Mouse (Mus musculus): Measurements from ENCODE around the gene Ildr2. TPM values are rescaled to one million over a fixed set of nuclear protein-coding genes. Genes with fewer than 3 reads are reported as not detected.

Ildr2 gene
- total RNA-seq, 2 experiments from 2014 or later, result 2.5 to 4.5 TPM

DNA sequence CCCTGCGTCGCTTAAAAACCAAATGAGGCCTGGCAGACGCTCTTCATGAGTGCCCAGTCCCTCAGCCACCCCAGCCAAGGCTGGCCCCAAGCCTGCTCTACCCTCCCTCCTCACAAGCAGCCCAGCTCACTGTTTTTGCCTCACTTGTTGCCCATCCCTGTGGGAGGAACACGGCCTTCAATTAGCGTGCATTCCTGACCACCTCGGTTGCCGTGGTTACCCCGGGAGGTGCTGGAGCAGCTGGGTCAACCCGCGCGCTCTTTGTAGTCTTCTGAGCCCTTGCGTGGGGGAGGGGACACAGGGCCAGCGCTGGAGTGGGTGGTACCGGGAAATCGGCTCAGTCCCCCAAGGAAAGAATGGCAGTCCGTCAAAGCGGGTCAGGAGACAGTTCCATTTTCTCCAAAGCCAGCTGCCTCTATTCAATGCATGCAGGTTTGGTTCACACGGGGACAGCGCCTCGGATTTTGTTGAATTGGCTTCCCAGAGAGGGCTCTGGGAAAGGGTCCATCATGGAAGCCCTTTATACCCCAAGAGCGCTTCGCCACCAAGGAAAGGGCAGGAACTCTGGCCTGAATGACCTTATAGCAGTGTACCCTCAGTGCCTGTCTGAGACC is 28.8 kb downstream of the Ildr2 start:
- DNase-seq, result no peak
- intact Hi-C loops (cut with DNase I), result no loop called here

GRCm38 (mm10) chr1:166283451-166283850 is 29.5 kb downstream of the Ildr2 start:
- intact Hi-C loops (cut with DNase I), result no loop called here
- no peak for DNase-seq

GRCm38 (mm10) chr1:166284390-166284789 is 30.5 kb downstream of the Ildr2 start:
- intact Hi-C loops (cut with DNase I), result no loop called here
- DNase-seq, result no peak

DNA sequence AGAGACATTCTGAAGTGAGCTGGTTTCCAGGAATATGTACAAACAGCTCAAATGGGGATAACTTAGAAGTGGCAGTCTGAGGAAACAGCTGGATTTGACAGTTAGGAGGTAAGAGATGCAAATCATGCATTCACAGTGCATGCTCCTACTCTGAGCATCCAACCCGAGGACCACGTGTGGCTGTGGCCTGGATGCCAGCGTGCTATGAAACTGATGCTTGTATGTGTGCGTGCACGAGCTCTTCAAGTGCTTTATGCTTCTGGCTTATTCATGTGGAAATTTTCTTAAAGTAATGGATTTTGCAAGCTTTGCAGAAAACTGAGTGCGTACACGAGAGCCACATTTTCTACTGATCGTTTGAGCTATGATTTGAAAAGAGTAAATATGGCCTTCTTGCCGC is 32.3 kb downstream of the Ildr2 start:
- DNase-seq, result no peak
- intact Hi-C loops (cut with DNase I), result no loop called here

DNA sequence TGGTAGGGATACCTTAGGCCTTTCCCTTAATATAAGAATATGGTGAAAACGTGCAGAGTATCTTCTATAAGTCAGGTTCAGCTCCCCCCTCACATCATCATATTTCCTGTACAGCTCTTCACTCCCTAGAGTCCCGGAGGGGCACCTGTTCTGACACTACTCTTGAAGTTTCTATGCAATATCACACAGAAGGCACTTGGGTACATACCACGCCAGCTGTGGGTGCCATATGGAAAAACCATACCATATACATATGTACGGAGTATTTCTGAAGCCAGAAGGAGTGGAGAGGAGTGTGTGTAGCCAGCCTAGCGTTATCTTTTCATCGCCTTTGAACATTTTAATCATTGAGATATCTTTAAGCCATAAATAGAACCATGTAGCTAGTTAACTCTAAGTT is 36.6 kb downstream of the Ildr2 start:
- intact Hi-C loops (cut with DNase I), result no loop called here
- DNase-seq, result no peak

DNA sequence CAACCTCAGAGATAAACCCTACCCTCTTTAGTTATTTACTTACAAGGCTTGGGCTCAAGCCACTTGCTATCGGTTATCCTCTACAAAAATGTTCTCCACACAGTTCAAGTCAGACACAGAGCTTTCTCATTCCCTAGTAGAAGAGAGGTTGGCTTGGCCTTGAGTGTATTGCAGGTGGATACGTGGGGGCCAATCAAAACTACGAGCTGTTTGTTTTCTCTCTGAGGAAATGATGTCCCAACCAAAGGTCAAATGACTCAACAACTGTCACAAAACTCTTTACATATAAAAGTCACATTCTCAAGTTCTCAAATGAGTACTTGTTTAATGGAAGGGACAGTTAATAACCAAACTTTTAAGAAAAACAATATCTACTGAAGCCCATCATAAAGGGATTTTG is 39.1 kb downstream of the Ildr2 start:
- no peak for DNase-seq
- intact Hi-C loops (cut with DNase I), result no loop called here

- DNase-seq, result no peak
- intact Hi-C loops (cut with DNase I), result no loop called here
Observed at GRCm38 (mm10) chr1:166295548-166295947, 41.6 kb downstream of the Ildr2 start.

- DNase-seq, result no peak
- intact Hi-C loops (cut with DNase I), result no loop called here
Observed at GRCm38 (mm10) chr1:166296371-166296770, 42.4 kb downstream of the Ildr2 start.

GRCm38 (mm10) chr1:166296971-166297370 is 43.0 kb downstream of the Ildr2 start:
- no peak for DNase-seq
- intact Hi-C loops (cut with DNase I), result no loop called here

DNA sequence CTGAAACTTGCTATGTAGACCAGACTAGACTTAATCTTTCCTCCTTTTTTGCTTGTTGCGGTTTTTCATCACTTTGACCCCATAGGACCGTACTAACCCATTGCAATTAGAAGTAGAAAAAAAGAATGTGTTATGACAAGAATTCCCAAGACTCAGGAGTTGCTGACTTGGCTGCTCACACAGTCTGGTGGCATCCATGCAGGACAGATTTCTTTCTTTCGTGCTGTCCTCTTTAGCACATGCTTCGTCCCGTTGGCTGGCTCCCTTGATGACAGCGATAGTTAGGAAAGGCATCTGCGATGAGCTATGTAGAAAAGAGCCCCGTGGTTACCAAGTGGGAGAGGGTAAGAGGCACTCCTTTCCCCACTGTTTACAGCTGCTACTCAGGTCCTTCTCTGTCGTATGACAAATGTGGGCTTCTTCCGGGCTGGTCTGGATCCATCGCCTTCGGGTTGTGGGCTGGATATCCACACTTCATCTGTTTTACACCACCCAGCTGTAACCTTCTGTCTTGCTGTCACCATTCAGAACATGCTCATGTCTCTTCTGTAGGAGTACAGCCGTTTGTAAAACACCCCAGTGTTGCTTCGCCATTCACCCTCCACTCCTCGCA is 43.7 kb downstream of the Ildr2 start:
- no peak for DNase-seq
- intact Hi-C loops (cut with DNase I), result no loop called here

DNA sequence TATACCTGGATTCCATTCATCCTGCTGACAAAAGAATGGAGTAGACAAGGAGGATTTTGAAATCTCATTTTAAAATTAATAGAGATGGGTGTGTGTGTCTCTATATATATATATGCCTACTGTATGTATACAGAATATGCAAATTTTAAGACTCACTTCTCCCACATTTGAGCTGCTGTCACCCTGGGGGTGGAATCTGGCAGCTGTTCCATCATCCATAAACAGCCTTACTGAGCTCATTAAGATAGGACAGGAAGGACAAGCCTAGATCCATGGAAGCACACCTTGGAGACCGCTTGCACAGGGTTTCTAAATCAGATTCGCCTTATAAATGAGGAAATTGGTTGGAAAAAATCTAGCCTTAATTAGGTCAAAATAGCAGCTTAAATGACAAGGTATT is 44.9 kb downstream of the Ildr2 start:
- no peak for DNase-seq
- intact Hi-C loops (cut with DNase I), result no loop called here

DNA sequence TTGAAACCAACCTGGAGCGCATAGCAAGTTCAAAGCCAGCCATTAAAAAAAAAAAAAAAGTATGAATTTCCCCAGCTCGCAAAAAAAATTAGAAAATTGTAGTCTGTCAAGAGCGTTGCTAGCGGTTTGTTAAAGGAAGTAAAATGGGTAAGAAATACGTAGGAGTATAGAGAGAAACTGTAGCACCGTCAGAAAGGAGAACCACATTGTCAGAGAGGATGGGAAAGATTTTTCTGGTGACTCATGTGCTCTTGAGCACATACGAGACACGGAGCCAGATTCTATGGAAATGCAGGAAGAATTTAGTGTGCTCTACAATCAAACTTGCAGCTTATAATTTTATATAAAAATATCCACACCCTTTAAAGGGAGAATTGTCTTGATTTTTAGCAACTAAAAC is 45.9 kb downstream of the Ildr2 start:
- intact Hi-C loops (cut with DNase I), result no loop called here

GRCm38 (mm10) chr1:166300526-166300925 is 46.6 kb downstream of the Ildr2 start:
- intact Hi-C loops (cut with DNase I), result no loop called here
- no peak for DNase-seq

More for the DNA sequence above, 45.9 kb downstream of the Ildr2 start:
- no peak for DNase-seq

DNA sequence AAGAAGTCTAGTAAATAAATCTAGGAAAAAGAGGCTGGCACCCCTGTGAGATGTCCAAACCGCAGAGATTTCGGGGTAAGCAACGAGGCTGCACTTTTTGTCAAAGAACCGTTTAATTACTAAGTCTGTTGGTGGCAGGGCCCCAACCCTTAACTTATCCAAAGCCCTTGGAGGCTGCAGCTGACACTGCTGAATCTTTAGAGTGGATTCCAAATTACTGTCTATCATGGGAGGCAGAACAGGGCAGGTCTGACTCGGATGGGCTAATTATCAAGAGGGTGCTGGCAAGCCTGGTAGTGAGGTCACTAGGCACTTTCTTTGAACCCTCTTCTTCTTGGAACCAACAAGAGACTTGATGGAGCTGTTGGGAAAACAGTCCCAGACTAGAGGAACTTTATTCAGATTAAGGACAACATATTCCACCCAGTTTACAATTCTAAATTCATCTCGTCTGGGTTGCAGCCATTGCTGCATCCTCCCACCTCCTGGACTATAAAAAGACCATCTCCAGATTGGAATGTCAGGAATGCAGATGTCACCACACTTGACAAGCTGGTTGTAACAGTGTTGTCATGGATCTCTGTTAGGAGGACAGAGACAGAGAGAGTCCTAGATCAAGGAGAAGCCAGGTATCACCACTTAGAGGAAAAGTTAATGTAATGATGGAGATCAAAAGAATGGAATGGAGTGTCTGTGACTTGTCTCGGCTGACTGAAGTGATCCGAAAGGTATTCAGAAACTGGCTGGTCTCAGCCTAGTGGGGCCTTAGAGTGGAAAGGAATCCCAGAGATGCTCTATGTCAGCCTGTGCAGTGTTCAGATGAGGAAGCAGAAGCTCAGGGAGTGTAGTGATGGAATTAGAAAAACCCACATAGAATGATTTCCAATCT is 50.7 kb downstream of the Ildr2 start:
- intact Hi-C loops (cut with DNase I), result no loop called here
- no peak for DNase-seq

- intact Hi-C loops (cut with DNase I), result no loop called here
- DNase-seq, result no peak
Observed at GRCm38 (mm10) chr1:166308471-166308850, 54.5 kb downstream of the Ildr2 start.

DNA sequence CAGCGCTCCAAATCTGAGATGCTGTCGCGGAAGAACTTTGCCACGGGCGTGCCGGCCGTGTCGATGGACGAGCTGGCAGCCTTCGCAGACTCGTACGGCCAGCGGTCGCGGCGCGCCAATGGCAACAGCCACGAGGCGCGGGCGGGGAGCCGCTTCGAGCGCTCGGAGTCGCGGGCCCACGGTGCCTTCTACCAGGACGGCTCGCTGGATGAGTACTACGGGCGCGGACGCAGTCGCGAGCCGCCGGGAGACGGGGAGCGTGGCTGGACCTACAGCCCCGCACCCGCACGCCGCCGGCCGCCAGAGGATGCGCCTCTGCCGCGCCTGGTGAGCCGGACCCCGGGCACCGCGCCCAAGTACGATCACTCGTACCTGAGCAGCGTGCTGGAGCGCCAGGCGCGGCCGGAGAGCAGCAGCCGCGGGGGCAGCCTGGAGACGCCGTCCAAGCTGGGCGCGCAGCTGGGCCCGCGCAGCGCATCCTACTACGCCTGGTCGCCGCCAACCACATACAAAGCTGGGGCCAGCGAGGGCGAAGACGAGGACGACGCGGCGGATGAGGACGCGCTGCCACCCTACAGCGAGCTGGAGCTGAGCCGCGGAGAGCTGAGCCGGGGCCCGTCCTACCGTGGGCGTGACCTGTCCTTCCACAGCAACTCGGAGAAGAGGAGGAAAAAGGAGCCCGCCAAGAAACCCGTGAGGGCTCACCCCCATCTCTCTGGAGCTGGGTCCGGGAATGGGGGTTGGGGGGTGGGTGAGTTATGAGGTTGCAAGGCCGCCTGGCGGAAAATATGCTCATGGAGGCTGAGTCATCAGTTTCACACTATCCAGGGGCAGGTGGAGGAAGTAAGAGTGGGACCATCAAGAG is 55.1 kb downstream of the Ildr2 start:
- DNase-seq, result peak in 1 of 2 experiments; percentile 23
- intact Hi-C loops (cut with DNase I), result no loop called here

- intact Hi-C loops (cut with DNase I), result no loop called here
- DNase-seq, result no peak
Observed at GRCm38 (mm10) chr1:166311151-166311550, 57.2 kb downstream of the Ildr2 start.

- intact Hi-C loops (cut with DNase I), result no loop called here
Observed at GRCm38 (mm10) chr1:166313637-166314036, 59.7 kb downstream of the Ildr2 start.

DNA sequence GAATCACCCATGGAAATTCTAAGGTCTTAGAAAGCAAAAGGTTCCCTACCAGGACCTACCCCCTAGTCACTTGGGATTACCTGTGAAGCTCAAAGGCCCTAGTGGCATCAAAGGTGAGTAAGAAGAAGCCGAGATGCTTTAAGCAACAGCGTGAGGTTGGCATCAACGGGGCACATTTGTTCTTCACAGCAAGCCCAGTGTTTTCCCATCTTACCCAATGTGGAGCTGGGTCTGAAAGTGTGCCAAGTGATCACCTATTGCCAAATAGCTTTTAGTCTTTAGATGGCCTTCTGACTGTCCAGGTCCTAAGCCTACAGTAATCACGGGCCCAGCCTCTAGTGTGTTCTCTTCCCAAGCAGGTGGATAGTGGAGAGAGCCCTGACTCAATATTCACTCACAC is 61.8 kb downstream of the Ildr2 start:
- DNase-seq, result no peak
- intact Hi-C loops (cut with DNase I), result no loop called here

More at GRCm38 (mm10) chr1:166313637-166314036, 59.7 kb downstream of the Ildr2 start:
- DNase-seq, result no peak

DNA sequence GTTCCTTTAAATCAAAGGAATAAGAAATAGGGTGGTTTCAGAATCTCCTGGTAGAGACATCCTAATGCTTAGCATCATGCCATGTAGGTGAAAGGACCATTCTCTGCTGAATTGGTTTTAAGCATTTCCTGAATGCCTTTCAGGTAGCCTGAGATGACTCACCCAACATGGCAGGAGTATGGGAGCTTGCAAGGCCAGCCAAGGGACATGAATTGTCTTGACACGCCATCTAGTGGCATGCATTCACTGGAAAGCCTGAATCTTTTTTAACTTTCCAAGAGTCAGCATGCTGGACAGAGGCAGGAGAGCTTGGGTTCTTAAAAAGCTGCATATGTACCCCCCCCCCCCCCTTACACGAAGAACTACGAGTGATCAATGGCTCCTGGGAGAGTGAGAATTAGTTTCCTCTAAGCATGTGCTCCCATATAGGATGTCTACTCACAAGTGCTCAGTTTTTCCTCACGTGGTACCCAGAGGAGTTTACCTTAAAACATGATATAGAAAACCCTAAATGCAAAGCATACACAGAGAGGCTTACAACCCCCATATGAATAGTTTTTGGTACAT is 65.3 kb downstream of the Ildr2 start:
- intact Hi-C loops (cut with DNase I), result loop anchor here (1.0 kb wide), 1 partner anchor 159 kb away; no protein-coding TSS in a partner anchor
- peak; percentile 42 to 47 for DNase-seq

Data from heart, postnatal 36 days (tissue).